Mouse (Mus musculus): ENCODE results near the gene Mical1. TPM values are rescaled to one million over a fixed set of nuclear protein-coding genes. Genes with fewer than 3 reads are reported as not detected.

The Mical1 gene
- 329 to 349 TPM (median 331 TPM) in 4 replicates for total RNA-seq (2023)

DNA sequence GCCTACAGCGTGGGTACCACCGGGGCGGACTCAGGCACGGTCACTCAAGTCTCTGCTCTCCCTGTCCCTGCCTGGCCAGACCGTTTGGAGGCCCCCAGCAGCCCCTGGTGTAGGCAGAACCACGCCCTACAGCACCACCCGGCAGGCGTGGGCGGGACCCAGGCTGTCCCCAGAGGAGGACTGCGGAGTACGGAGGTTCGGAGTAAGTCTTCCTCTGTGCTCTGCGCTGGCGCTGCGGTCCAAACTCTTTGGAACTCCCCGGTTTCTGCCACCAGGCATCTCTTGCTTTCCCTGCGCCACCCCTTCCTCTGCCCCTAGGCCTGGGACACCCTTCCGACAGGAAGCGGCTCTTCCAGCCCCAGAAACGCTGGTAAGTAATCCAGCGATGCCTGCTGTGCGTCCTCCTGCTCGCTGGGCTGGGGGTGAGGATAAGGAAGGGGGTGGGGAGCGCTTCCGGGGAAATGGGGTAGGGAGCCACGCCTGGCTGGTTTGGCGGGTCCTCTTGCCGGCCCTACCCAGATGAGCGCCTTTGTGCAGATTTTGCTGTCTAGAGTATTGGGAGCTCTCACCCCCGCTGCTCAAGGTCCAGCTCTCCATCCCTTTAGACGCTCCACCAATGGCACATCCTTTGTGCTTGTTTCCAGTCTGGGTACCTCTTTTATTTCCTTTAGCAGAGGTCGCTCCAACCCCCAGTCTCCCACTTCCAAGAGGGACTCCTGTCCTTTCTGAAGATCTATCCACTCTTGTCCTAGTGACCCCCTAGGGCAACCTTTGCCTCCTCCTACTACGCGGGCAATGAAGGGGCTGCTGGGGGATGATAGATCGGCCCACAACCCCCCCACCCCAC, at the start of gene Mical1:
Mical1 (plus strand) TSS at position 144 of the 847 bp plus-strand sequence.

GRCm38 (mm10) chr10:41450137-41450670, 25.9 kb upstream of the Mical1 start, which contains the start of gene Zbtb24:
Gene Zbtb24, plus strand, starts transcription at chr10:41450383.

DNA sequence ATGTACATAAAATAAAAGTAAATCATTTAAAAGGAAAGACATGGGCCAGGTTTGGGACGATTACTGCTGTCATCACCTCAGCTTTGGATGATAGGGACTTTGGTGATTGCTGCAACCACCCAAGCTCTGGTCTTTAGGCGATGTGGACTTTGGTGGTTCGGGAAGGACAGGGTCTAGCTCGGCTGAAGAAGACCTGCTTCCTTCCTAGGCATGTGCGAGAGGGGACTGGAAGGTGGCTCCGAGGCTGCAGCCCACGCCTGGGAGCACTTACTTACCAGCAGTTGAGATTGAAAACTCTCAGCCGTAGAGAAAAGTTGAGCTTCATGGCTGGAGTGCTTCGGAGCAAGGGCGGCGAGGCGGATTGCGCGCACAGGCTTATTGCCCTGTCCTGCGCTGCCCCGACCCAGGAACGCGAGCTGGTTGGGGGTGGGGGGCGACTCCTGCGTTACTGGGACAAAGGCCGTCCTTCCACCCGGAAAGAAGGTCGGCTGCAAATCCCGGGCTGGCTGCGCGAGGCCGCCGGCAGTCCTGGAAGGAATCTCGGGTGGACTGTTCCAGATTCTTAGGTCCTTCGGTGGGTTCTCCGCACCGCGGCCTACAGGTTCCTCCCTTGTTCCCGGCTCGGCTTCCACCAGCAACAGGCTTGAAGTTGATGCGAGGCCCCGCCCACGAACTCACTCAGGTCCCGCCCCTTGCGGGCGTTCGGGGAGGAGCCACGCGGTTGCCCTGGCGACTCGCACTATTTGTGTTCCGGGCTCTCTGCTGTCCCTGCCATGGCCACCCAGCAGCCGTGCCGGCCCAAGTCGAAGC, 13.8 kb downstream of the Mical1 start, which contains the start of the genes Smpd2 and Ppil6:
Smpd2 (minus strand) TSS at position 662 of the 810 bp plus-strand sequence.
Ppil6 (plus strand) TSS at position 732 of the 810 bp plus-strand sequence.

DNA sequence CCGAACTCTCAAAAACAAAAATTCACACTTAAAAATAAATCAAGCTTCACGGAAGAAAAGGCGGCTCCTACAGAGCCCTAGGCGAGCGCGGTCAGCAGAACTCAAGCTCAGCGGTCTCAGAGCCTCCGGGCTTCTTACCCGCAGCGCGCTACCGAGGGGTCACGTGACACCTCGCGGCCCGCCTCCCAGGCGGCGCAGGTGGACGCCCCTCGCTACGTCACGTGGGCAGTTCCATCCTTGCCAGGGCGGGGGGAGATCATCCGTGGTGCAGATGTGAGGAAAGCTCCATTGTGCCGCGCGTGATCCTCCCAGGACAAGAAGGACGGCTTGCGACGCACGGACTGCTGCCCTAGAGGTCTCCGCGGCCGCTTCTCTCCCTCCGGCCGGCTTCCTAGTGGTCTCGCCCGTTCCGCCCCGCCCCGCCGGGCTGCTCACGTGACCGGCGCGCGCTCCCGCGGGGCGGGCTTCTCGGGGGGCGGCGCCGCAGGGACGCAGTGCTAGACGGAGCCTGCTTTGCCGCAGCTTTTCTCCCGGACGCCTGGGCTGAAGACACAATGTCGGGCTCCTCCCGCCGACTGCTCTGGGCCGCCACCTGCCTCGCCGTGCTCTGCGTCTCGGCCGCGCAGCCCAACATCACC, 43.0 kb downstream of the Mical1 start, which contains the start of gene Cd164:
Cd164 (plus strand) TSS at position 434 of the 638 bp plus-strand sequence.

Other genes with a start within 250 kb of the Mical1 start
- 31.4 to 34.3 TPM (median 32.6 TPM) in 4 replicates for gene Fig4, start 173.1 kb upstream of the Mical1 start, total RNA-seq (2023)
- 0.09 to 0.19 TPM (median 0.09 TPM) in 3 of 4 replicates, not detected in the other for gene Ak9, start 172.3 kb upstream of the Mical1 start, total RNA-seq (2023)
- 39.8 to 48.2 TPM (median 42.5 TPM) in 4 replicates for gene Zbtb24, start 25.9 kb upstream of the Mical1 start, total RNA-seq (2023)
- 18.6 to 25.2 TPM (median 22.7 TPM) in 4 replicates for gene Smpd2, start 14.1 kb downstream of the Mical1 start, total RNA-seq (2023)
- 2.0 to 2.1 TPM in 2 of 4 replicates, not detected in the others for gene Ppil6, start 14.1 kb downstream of the Mical1 start, total RNA-seq (2023)
- gene Cd164, start 43.1 kb downstream of the Mical1 start, total RNA-seq (2023) = 288 to 300 TPM (median 291 TPM) in 4 replicates
- gene Ccdc162, start 240.3 kb downstream of the Mical1 start, total RNA-seq (2023) = 0.38 to 0.54 TPM in 2 of 4 replicates, not detected in the others

Data from B cell, adult 62 days (primary cell).